Mouse (Mus musculus): Measurements from ENCODE around the gene Cenpa. TPM values are rescaled to one million over a fixed set of nuclear protein-coding genes. Genes with fewer than 3 reads are reported as not detected.
"Not testable (repeated sequence)": the region's sequence is repeated elsewhere in the genome, so short reads cannot be mapped to it uniquely, and the experiment has no call there.

Cenpa gene
- polyA plus RNA-seq, 1 experiment from 2014 or later = 210 TPM

DNA sequence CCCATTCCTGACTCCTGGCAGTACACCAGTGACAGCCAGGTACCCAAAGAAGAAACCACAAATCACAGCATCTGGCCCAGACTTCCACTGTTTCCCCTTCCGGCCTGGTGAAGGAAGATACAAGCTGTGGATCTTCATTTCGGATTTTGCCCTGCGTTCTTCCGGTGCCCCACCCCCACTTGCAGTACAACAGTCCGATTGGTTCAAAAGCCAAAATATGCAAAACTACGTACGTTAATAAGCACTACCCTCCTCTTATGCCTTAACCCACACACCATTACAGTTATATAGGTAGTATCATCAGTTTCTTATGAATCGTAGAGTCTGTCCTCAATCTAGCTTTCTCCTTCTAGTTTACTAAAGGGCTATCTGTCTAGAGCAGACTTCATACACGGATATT, 1.2 kb upstream of the Cenpa start:
- Histone ChIP-seq H3K36me3 (no peaks in the 10 kb centered on the region), H3K4me2 (no peak overlapping the region), H3K9me3 (replicated peaks) (no peaks in the 10 kb centered on the region; the same call in 1 of the 2 replicates), H3K27ac (no peak overlapping the region), H3K4me1 (replicated peaks) (peaks cover 27% of the 10 kb centered on the region), H3K9ac (no peak overlapping the region), H3K4me3 (no peak overlapping the region), H3K27me3 (no peaks in the 10 kb centered on the region)
- ATAC-seq (replicated peaks; ENCODE audit: insufficient number of reproducible peaks, insufficient read depth, low FRiP score, low read depth) = no peak
- WGBS = 90% methylated on average over 9 of the region's 9 CpGs

DNA sequence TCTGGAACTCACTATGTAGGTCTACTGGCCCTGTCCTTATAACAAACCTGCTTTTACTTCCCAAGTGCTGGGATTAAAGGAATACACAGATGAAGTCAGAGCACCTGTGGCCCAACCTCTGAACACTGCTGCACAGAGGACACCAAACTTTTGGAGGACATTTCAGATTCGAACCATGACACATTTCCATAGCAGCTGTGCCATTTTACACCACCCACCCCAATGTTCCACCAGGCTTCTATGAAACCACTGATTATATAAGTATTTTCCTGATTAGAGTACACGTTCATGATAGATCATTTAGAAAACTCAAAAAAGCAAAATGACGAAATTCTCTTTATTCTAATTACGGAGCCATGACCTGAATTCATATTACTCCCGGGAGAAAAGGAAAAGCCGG, 609 bp upstream of the Cenpa start:
- no peak for ATAC-seq (replicated peaks; ENCODE audit: insufficient number of reproducible peaks, insufficient read depth, low FRiP score, low read depth)
- Histone ChIP-seq H3K27me3 (no peaks in the 10 kb centered on the region), H3K4me1 (replicated peaks) (peaks cover 27% of the 10 kb centered on the region), H3K9ac (peak overlapping the region; percentile 55), H3K4me3 (peak overlapping the region; percentile 94), H3K9me3 (replicated peaks) (no peaks in the 10 kb centered on the region; the same call in 1 of the 2 replicates), H3K27ac (peak overlapping the region; percentile 94), H3K36me3 (0 out of 2 replicates have a peak, but pooled peaks cover 1% of the 10 kb centered on the region), H3K4me2 (peak overlapping the region; percentile 80)
- WGBS = 34% methylated on average over 6 of the region's 6 CpGs

DNA sequence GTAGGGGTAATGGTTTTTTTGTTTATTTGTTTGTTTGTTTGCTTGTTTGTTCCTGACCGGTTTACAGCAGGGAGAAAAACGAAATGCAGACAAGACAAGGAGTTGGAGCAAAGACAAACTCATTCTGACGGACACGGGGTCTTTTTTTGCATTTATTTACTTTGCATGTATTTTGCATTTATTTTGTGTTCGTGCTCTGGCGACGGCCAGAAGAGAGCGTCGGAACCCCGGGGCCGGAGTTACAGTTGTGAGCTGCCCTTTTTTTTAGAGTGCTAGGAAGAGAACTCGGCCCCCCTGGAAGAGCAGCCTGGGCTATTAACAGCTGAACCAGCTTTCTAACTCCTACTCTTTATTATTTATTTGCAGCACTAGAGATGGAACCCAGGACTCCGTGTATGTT, 638 bp downstream of the Cenpa start:
- no peak for ATAC-seq (replicated peaks; ENCODE audit: insufficient number of reproducible peaks, insufficient read depth, low FRiP score, low read depth)
- peak overlapping the region; percentile 81 for H3K9ac ChIP-seq
- under 1% methylated on average over 13 of the region's 13 CpGs for WGBS
- H3K4me3 ChIP-seq = peak overlapping the region; percentile 94
- H3K36me3 ChIP-seq = peaks cover 9% of the 10 kb centered on the region
- H3K4me2 ChIP-seq = peak overlapping the region; percentile 80
- no peaks in the 10 kb centered on the region for H3K27me3 ChIP-seq
- H3K9me3 ChIP-seq (replicated peaks) = no peaks in the 10 kb centered on the region
- peak overlapping the region; percentile 81 for H3K27ac ChIP-seq
- H3K4me1 ChIP-seq (replicated peaks) = peaks cover 27% of the 10 kb centered on the region

DNA sequence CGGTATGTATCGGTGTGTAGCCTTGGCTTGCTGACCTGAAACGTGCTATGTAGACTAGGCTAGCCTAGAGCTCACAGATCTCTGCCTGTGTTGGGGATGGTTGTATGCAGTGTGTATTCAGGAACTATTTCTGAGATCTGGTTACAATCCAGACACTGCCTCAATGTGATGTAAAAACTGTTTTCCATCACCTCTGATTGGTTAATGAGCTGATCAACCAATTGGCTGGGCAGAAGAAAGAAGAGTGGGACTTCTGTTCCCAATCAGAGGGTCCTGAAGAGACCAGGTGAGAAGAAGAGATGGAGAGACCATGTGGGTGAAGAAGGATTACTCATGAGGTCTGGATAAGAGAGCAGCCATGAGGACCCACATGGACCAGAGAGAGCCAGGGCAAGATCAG, 1.1 kb downstream of the Cenpa start:
- Histone ChIP-seq H3K9me3 (replicated peaks) (no peaks in the 10 kb centered on the region), H3K4me1 (replicated peaks) (peaks cover 27% of the 10 kb centered on the region), H3K4me2 (peak overlapping the region; percentile 80), H3K4me3 (peak overlapping the region; percentile 94), H3K36me3 (peaks cover 13% of the 10 kb centered on the region), H3K27ac (no peak overlapping the region), H3K9ac (peak overlapping the region; percentile 81), H3K27me3 (no peaks in the 10 kb centered on the region)
- WGBS = 2% methylated on average over 3 of the region's 3 CpGs
- ATAC-seq (replicated peaks; ENCODE audit: insufficient number of reproducible peaks, insufficient read depth, low FRiP score, low read depth) = no peak

DNA sequence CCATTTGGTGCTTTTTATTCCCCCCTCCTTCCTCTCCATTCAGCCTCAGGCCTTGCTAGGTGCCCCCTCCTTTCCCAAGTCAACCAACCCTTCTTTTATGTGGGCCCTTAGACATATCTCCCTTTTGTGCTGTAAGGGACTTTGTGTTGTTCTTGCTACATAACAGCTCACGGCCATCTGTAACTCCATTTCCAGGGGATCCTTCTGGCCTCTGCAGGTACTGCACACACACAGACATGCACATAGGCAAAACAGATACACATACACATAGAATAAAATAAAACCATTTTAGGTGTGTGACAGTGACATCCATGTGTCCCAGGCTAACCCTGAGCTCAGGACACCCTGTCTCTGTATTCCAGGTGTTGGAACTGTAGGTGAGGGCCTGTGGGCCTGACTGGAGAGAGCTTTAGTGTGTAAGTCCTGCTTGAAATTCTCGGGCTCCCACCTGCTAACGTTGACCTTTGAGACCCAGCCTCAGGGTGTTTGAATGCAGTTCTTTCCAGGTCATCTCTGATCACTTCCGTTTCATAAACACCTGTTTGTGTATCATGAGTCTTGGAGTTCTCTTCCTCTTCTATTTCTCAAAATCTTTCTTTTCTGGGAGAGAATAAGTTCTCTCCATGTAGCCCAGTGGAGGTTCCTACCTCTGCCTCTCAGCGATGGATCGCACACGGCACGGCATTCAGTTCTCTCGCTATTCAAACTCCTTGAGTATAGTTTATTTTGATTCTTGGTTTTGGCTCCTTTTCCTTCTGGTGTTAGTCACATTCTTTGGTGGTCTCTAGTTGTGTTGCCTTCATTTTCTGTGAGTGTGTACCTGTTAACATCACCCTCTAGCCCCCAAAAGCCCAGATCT, 2.3 kb downstream of the Cenpa start:
- 90% methylated on average over 9 of the region's 9 CpGs for WGBS
- Histone ChIP-seq H3K9me3 (replicated peaks) (no peaks in the 10 kb centered on the region), H3K4me1 (replicated peaks) (peaks cover 27% of the 10 kb centered on the region), H3K4me3 (peak overlapping the region; percentile 12; the same call in 1 of the 2 replicates), H3K4me2 (peak overlapping the region; percentile 80), H3K27ac (no peak overlapping the region), H3K27me3 (no peaks in the 10 kb centered on the region), H3K36me3 (peaks cover 24% of the 10 kb centered on the region), H3K9ac (no peak overlapping the region)
- no peak for ATAC-seq (replicated peaks; ENCODE audit: insufficient number of reproducible peaks, insufficient read depth, low FRiP score, low read depth)

DNA sequence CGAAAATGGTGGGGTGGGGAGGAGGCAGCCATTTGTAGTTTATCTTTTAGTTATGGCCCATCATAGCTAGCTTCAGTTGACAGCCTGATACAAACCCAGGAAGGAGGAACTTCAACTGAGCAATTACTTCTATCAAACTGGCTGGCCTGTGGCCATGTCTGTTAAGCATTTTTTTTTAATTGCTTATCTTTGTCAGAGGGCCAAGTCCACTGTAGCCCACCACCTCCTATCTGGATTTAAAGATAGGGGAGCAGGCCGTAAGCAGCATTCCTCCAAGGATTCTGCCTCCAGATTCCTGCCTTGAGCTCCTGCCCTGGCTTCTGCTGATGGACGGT, 2.9 kb downstream of the Cenpa start:
- 57% methylated on average over 3 of the region's 3 CpGs for WGBS
- no peak for ATAC-seq (replicated peaks; ENCODE audit: insufficient number of reproducible peaks, insufficient read depth, low FRiP score, low read depth)
- Histone ChIP-seq H3K27me3 (no peaks in the 10 kb centered on the region), H3K27ac (no peak overlapping the region), H3K4me1 (replicated peaks) (peaks cover 27% of the 10 kb centered on the region), H3K9ac (no peak overlapping the region), H3K4me3 (no peak overlapping the region), H3K4me2 (peak overlapping the region; percentile 80; the same call in 1 of the 2 replicates), H3K36me3 (peaks cover 30% of the 10 kb centered on the region), H3K9me3 (replicated peaks) (no peaks in the 10 kb centered on the region)

DNA sequence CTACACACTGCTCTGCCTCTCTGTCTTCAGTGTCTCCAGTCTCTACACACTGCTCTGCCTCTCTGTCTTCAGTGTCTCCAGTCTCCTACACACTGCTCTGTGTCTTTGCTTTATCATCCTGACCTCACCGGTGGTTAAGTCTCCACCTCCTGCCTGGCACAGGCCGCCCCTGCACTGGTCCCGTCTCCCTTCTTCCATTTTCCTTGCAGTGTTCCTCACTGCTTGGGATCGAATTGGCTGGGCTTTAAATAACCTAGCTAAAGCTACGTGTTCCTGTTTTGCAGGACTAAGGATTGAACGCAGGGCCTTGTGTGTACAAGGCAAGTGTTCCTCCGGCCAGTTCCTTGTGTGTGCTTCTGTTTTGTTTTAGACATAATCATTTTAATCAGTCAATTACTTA, 3.5 kb downstream of the Cenpa start:
- no peak for ATAC-seq (replicated peaks; ENCODE audit: insufficient number of reproducible peaks, insufficient read depth, low FRiP score, low read depth)
- no peak overlapping the region for H3K27ac ChIP-seq
- no peak overlapping the region for H3K4me2 ChIP-seq
- no peak overlapping the region for H3K4me3 ChIP-seq
- peaks cover 27% of the 10 kb centered on the region for H3K4me1 ChIP-seq (replicated peaks)
- WGBS = 75% methylated on average over 7 of the region's 7 CpGs
- peaks cover 34% of the 10 kb centered on the region for H3K36me3 ChIP-seq
- no peak overlapping the region for H3K9ac ChIP-seq
- no peaks in the 10 kb centered on the region for H3K9me3 ChIP-seq (replicated peaks)
- no peaks in the 10 kb centered on the region for H3K27me3 ChIP-seq

DNA sequence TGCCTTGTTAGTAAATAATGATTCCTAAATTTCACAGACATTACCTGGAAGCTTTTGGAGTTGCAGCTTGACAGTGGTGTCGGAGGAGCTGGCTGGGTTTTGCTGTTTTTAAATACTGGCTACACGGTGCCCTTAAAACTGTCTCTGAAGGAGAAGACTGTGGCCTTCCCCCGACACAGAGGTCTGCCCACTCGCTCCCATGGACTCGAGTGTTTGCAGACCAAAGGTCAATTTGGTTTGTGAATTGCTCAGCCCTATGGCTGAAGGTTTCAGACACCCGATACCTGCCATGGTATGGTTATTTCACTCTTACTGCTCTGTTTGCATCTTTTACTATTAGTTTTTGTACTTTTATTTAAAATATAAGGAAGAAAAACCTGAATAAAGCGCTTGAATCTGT, 7.4 kb downstream of the Cenpa start:
- Histone ChIP-seq H3K9me3 (replicated peaks) (no peaks in the 10 kb centered on the region), H3K4me2 (no peak overlapping the region), H3K27ac (no peak overlapping the region), H3K36me3 (peaks cover 52% of the 10 kb centered on the region), H3K4me3 (no peak overlapping the region), H3K4me1 (replicated peaks) (peaks cover 7% of the 10 kb centered on the region; the same call in 1 of the 2 replicates), H3K9ac (no peak overlapping the region), H3K27me3 (no peaks in the 10 kb centered on the region)
- ATAC-seq (replicated peaks; ENCODE audit: insufficient number of reproducible peaks, insufficient read depth, low FRiP score, low read depth) = no peak
- WGBS = 85% methylated on average over 7 of the region's 7 CpGs

DNA sequence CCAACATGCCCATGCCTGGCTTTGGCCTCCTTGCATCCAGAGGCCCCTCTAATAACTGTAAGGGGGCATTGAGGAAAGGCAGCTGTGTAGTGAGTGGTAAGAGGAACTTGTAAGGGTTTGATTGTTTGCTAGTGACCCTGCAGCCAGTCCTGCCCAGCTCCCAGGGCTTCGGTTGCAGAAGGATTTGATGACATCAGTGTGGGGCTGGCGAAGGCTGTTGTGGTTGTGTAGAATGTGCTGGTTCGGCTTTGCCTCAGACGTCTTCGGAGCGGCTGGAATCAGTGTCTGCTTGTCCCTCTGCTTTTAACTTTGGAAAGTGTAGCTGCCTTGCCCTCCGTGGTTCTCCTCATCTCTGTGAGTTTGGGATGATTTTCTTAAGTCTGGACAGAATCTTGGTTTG, 10.2 kb downstream of the Cenpa start:
- no peaks in the 10 kb centered on the region for H3K4me1 ChIP-seq (replicated peaks)
- H3K4me3 ChIP-seq = no peak overlapping the region
- ATAC-seq (replicated peaks; ENCODE audit: insufficient number of reproducible peaks, insufficient read depth, low FRiP score, low read depth) = no peak
- no peak overlapping the region for H3K9ac ChIP-seq
- H3K4me2 ChIP-seq = no peak overlapping the region
- no peaks in the 10 kb centered on the region for H3K9me3 ChIP-seq (replicated peaks)
- no peak overlapping the region for H3K27ac ChIP-seq
- WGBS = 84% methylated on average over 7 of the region's 7 CpGs
- peaks cover 47% of the 10 kb centered on the region for H3K36me3 ChIP-seq
- no peaks in the 10 kb centered on the region for H3K27me3 ChIP-seq

DNA sequence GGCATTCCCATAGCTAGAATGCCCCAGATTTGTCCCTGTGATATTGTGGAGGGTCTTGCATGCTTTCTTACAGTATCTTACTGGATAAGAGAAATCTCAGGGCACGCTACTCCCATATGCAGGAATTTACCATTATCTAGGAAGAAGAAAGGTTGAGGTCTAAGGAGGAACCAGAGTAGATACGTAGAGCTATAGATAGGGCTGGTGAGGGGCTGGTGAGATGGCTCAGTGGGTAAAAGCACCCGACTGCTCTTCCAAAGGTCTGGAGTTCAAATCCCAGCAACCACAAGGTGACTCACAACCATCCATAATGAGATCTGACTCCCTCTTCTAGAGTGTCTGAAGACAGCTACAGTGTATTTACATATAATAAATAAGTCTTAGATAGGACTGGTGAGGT, 11.5 kb downstream of the Cenpa start:
- not testable (repeated sequence) for H3K9ac ChIP-seq; H3K27me3 ChIP-seq; H3K4me3 ChIP-seq; H3K4me2 ChIP-seq; H3K27ac ChIP-seq; ATAC-seq (replicated peaks; ENCODE audit: insufficient number of reproducible peaks, insufficient read depth, low FRiP score, low read depth); H3K9me3 ChIP-seq (replicated peaks); H3K4me1 ChIP-seq (replicated peaks)
- 82% methylated on average over 3 of the region's 3 CpGs for WGBS
- peaks cover 35% of the 10 kb centered on the region for H3K36me3 ChIP-seq

DNA sequence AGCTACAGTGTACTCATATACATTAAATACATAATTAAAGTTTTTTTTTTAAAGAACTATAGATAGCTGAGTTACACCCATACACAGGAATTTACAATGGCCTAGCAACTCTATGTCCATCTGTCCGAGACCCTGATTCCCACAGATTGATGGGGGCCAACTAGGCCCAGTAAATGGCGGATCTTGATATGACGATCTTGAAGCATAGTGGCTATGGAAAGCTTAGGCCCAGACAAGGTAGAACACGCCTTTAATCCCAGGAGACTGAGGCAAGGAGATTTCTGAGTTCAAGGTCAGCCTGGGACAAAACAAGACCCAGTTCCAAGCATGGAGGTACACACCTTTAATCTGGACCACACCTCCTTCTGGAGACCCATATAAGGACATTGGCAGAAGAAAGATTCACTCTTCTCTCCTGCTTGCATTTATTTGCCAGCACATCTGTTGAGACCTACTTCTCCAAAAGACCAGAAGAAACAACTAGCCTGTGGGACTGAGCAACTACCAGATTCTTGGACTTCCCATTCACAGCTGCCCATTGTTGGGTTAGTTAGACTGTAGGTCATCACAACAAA, 12.2 kb downstream of the Cenpa start:
- WGBS = 94% methylated on average over 4 of the region's 4 CpGs
- no peak overlapping the region for H3K4me2 ChIP-seq
- H3K27me3 ChIP-seq = no peaks in the 10 kb centered on the region
- no peaks in the 10 kb centered on the region for H3K4me1 ChIP-seq (replicated peaks)
- H3K4me3 ChIP-seq = no peak overlapping the region
- no peak for ATAC-seq (replicated peaks; ENCODE audit: insufficient number of reproducible peaks, insufficient read depth, low FRiP score, low read depth)
- H3K9ac ChIP-seq = no peak overlapping the region
- no peaks in the 10 kb centered on the region for H3K9me3 ChIP-seq (replicated peaks)
- H3K36me3 ChIP-seq = peaks cover 28% of the 10 kb centered on the region
- H3K27ac ChIP-seq = no peak overlapping the region

DNA sequence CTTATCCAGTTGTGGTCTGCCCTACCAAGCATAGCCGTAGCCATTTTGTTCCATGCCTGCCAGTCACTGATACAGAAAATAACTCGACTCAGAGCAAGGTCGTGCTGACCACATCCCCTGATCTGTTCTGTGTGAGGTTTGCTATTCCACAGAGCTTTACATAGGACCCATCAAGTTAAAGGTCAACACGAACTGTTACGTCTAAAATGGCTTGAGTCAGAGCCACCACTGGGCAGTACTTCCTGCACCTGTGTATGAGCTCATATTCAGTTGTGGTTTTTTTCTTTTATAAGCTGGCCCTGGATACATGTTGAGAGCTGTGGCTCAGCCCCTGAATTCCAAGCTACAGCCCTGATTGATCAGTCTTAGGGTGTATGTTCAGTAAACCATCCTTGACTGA, 13.0 kb downstream of the Cenpa start:
- H3K27me3 ChIP-seq = no peaks in the 10 kb centered on the region
- ATAC-seq (replicated peaks; ENCODE audit: insufficient number of reproducible peaks, insufficient read depth, low FRiP score, low read depth) = no peak
- H3K4me1 ChIP-seq (replicated peaks) = no peaks in the 10 kb centered on the region
- H3K36me3 ChIP-seq = peaks cover 22% of the 10 kb centered on the region
- no peak overlapping the region for H3K4me3 ChIP-seq
- 74% methylated on average over 5 of the region's 5 CpGs for WGBS
- H3K4me2 ChIP-seq = no peak overlapping the region
- no peaks in the 10 kb centered on the region for H3K9me3 ChIP-seq (replicated peaks)
- no peak overlapping the region for H3K27ac ChIP-seq
- H3K9ac ChIP-seq = no peak overlapping the region
